Mouse (Mus musculus) layer of hippocampus, adult 8-10 months (tissue): Measurements from ENCODE around the gene Evi2. TPM values are rescaled to one million over a fixed set of nuclear protein-coding genes. Genes with fewer than 3 reads are reported as not detected.
A peak's percentile ranks its signal among the peaks of the same experiment; 100 is the strongest.

Experiments
- DNase-seq, 2 experiments: peaks; one replicate each; pipeline ENCODE4 v3.0.0; 2022; ENCODE audit warnings: low spot score in 2 of 2
- total RNA-seq, 4 experiments: library from RNA; stranded (reverse); gene quantifications; 2 replicates each; pipeline ENCODE4 v1.2.4; 2022

The Evi2 gene
- under 1 TPM in 3 of 4 experiments, not detected in 1; 0.19 to 0.30 (median 0.29) TPM for total RNA-seq

- DNase-seq, result peak; percentile 22 to 47
Observed at GRCm38 (mm10) chr11:79530333-79530761, at the start of gene Evi2, which contains the start of gene Evi2a. Gene Evi2 (minus strand): TSS chr11:79530589. Gene Evi2a (minus strand): TSS chr11:79530609.

DNA sequence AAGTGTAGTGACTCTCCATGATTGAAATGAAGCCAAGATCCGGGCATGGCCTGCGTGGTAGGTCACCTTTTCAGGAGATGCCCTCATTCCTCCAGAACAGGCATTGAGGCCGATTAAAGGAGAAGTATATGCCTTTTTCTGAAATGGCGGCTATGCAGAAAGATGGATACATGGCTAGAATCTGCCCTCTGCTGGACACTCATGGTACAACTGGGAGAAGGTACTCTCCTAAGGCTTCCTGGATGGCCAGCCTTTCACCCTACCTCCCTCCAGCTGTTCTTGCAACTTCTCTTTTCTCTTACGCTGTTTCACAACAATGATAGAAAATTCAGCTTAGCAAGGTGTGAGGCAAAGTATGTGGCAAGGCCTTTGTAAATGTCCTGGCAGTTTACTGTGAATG lies 47.4 kb upstream of the Evi2 start:
- DNase-seq, result peak; percentile 64 to 87

DNA sequence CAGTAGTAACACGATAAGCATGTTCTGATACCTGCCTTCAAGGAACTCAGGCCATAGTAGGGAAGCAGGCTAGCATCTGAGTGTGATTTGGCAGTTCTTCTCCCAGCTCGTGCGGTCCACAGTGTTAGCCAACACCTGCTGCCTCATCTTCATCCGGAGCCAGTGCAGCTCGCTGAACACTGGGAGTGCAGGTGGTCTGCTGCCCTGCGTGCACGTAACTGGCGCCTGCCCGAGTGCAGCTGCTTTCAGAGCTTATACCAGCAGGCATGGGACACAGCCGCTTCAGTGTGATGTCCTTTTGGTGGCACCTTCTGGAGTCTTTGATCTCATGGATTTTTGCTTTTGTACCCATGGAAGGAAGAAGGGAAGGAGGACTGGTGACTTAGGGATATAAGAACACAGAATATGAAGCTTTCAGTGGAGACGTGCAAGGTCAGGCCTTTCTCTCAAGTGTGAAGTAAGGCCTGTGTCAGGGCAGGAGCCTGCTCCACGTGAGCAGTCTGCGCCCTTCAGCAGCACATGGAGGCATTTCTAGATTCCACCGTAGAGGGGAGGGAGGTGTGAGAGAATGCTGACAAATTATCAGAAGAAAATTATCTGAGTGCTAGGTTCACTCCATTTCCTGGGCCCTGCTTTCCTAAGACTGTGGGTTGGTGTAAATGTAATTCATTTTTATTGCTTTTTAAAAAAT lies 45.1 kb upstream of the Evi2 start:
- DNase-seq, result no peak

DNA sequence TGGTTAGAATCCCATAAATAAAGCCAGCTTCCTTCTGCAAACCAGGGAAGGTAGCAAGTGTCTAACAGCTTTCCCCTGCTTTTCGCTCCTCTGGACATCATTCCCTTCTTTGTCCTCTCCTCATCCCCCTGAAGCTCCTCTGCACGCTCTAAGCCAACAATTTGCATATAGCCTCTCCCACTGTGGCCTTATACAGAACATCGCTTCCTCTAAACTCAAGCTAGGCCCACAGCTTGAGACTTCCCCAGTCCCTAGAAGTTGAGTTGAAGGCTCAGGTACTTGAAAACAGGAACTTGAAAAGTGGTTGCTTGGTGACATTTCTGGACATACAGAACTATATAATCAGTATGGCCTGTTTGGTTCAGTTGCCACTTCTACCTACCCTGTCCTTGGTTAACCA lies 43.4 kb upstream of the Evi2 start:
- DNase-seq, result no peak

DNA sequence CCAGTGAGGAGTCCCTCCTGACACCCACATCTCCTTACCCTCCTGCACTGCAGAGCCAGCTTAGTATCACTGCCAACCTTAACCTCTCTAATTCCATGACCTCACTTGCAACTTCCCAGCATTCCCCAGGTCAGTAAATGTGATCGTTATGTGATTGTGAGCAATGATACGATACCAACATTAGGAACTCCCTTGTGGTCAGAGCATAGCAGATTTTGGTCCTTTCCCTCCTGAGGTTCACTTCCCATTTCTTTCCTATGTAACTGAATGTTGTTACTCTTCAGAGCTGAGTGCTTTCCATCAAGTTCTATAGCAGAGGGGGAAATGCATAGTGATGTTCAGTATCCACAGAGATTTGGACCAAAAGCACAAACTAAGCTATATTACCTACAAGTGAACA lies 39.9 kb upstream of the Evi2 start:
- DNase-seq, result no peak

DNA sequence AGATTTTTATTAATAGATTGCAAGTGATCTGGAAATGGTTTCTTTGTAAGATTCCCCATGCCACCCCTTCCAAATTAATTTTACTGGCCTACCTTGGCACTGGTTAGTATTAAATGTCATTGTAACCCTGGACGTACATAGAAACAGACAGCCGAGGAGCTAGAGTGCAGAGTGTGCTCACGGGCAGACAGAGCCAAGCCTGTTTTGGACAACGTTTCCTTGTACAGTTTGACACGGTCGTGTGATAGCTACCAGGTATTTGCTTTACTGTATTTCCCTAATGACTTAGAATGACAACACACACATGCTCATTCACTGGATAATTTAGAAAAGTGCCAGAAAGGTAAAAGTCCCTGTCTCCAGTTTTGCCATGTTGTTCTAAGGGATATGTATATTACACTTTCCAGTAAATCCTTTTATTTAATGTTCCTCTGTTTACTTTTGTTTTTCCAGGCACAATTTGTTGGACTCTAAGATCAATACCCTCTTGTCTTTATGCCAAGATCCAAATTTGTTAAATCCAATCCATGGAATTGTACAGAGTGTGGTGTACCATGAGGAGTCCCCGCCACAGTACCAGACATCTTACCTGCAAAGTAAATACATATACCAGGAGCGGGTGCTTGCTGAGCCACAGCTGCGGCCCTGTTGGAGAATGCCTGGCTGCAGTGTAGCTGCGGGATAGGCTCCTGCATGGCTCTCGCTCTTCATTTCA lies 38.0 kb upstream of the Evi2 start:
- no peak for DNase-seq

GRCm38 (mm10) chr11:79566947-79567346 lies 36.6 kb upstream of the Evi2 start:
- no peak for DNase-seq

DNA sequence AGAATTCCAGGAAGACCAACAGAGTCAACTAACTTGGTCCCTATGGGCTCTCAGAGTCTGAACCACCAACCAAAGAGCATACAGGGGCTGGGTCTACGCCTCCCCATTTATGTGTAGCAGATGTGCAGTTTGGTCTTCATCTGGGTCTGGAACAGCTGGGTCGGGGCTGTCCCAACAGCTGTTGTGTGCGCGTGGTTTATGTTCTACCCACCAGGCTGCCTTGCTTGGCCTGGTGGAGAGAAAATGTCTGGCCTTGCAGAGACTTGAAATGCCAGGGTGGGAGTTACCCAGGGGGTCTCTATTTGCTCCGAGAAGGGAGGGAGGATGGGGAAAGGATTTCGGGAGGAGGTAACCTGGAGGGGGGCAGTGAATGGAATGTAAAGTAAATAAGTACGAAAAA lies 33.1 kb upstream of the Evi2 start:
- no peak for DNase-seq

DNA sequence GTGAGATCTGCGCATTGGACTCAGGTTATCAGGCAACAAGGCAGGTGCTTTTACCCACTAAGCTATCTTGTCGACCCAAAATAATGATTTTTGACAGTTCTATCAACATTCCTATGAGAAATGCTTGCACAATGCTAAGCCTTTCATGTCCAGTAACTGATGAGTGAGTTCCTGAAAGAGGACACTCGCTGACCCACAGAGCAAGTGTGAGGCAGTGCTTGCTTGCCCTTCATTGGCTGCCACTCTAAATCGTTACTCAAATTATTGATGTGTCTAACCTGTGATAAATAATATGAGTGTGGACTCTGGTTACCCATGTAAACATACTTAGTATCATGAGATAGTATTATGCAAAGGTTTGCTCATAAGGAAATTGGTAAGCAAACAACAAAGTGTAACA lies 30.1 kb upstream of the Evi2 start:
- DNase-seq, result no peak

DNA sequence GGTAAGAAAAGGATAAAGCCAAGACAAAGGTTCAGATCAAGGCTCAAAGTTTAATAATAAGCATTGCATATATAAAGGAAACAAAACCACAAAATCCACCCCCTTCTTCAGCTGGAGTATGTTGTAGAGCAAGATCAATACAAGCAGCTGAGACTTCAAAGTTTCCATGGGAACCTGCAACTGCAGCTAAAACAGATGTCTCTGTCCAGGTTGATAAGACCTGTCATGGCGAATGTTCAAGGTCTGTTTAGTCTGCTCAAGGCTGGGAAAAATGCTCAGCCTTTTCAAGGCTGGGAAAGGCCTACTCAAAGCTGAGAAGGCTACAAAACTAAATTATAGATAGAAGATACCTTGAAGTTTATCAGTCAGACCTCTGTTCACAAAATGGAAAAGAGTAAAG lies 22.2 kb upstream of the Evi2 start:
- DNase-seq, result no peak

DNA sequence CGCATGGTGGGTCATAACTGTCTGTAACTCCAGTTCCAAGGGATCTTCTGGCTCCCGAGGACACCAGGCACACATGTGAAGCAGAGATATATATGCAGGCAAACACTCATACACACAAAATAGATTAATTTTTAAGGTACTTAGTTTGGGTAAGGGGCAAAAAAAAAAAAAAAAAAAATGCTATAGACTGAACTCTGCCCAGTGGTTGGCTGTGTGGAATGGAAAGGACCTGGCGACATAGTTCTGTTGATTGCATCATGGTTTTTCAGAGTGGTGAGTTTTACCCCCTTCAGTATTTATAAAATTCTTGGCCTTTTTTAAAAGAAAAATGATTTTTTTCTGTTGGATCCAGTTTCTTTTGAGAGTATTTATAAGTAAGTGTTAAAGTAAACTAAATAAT lies 5.9 kb upstream of the Evi2 start:
- DNase-seq, result no peak

GRCm38 (mm10) chr11:79535554-79535953 lies 5.2 kb upstream of the Evi2 start:
- no peak for DNase-seq

DNA sequence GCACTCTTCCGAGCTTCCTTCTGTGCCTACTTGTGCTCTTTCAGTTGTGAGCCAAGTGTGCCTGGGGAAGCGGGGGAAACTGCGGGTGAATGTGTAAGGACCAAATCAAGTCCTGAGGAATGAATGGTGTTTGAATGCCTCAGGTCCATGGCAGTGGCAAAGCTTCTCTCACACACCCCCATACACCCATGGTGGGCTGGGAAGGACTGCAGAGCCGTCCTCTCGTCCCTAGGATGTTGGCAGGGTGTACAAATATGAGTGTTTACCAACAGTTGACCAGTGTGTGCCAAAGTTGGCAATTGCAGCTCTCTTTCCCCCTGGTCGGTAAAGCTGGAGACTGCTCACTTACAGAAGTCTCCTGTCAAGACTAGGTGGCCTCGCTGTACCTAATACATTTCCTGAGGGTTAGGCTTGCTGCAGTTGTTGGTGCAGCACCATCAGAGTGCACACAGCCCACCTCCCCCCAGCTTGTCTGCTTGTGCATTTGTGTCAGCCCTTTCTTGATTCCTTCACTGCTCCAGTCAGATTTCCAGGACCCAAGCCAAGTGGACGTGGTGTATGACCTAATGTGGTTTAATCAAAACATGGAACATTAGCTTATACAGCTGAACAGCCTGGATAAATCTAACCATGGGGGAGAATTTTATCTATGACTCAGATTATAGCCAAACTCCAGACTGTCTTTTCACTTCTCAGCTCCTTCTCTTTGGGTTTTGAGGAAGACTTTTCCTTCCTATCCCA lies 3.7 kb upstream of the Evi2 start:
- DNase-seq, result peak; percentile 28 to 35

- no peak for DNase-seq
Observed at GRCm38 (mm10) chr11:79533311-79533710, 2.9 kb upstream of the Evi2 start.

DNA sequence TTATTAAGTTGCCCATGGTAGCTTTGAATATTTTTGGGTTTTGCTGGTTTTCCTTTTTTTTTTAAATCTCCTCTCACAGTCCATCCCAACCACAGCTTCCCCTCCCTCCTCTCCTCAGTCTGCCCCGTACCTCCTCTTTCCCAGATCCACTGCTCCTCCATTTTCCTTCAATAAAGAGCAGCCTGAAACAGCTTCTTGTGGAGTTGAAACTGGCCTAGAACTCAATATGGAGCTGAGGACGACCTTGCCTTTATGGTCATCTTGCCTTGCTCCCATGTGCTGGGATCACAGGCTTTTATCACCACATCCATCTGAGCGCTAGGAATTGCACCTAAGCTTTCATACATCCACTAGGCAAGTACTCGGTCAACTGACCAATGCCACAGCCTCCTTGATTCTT lies 1.1 kb upstream of the Evi2 start:
- DNase-seq, result no peak

- DNase-seq, result no peak
Observed at GRCm38 (mm10) chr11:79530774-79531173, 385 bp upstream of the Evi2 start.

GRCm38 (mm10) chr11:79529736-79530135 lies 653 bp downstream of the Evi2 start:
- DNase-seq, result no peak

DNA sequence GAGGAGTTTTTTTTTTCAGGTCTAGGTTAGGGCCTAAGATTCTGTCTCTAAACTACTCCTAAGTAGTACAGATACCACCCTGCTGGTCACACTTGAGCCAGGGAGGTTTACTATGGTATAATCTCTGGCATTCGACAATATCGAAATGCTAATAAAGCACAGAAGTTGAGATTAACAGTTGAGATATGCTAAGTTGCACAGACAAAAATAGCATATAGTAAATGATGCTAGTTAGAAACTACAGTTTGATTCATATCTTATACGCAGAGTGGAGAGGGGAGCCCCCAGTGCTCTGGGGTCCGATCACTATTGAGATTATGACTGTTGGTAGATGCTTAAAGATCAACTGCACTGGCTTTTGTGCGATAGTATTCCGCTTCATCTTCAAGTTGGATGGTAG lies 1.2 kb downstream of the Evi2 start:
- DNase-seq, result no peak

- DNase-seq, result no peak
Observed at GRCm38 (mm10) chr11:79528601-79529000, 1.8 kb downstream of the Evi2 start.

- DNase-seq, result no peak
Observed at GRCm38 (mm10) chr11:79527739-79528384, 2.5 kb downstream of the Evi2 start.

DNA sequence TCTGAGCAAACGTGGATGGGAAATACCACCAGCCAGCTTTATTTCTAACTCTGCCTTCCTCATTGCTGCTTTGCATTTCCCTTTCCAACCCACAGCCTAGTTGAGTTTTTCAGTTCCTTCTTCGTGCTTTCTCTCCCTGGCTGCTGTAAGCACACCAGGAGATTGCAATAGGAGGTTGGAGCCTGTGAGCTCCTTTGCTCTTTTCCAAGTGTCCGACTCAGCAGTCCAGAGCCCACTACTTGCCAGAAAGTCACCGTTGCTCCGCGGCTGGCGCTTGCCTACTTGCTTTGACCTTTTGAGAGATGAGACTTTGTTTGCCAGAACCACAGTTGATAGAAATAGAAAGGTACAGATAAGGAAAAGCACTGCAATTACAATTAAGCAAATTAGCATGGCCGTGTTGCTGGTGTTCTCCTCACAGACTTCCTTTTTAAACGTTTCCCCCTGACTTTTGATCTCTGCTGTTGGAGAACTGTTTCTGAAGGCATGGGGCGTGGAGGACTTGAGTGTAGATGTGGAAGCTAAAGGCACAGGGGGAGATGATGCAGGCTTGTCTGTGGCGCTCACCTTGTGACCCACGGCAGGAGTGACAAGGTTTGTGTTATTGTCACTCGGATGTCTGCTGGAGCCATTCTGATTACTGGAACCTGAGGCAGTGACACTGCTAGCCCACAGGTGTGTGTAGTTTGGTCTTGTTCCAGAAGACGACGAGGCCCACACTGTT lies 3.2 kb downstream of the Evi2 start:
- DNase-seq, result no peak
